8 mouse cellular contexts compared by ENCODE assay signal in the genomic region with DNA sequence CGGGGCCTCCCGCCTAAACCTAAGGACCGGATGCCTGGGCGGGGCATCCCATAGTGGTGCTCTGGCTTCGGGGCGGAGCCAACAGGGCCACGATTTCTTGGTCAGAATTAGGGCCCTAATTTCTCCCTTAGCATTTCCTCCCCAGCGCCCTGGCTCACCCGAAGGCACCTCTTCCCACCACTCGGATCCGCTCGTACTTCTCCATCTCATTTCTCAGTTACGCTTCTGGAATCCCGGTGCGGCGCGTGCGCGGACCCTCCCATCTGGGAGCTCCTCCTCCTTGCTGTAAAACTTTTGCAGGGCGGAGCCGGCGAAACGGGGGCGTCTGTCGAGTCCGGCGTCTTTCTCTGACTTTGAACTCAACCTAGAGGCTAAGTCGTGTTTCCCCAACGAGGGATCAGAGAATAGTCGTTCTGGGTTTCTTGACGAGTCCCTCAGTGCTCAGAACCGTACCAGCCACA. TPM values are rescaled to one million over a fixed set of nuclear protein-coding genes. Genes with fewer than 3 reads are reported as not detected.
DNase-seq lines count a peak whose midpoint lies in the region; ATAC-seq and TF ChIP-seq lines count a peak whose summit lies in the region.

A gene (minus strand): TSS at position 274 of the 461 bp plus-strand sequence.
A gene (plus strand): TSS at position 310 of the 461 bp plus-strand sequence.

- H3K4me2 ChIP-seq in hindbrain, embryonic 14.5 days (replicated peaks) = peak within 1 kb of the TSS; percentile 55

- peak within 1 kb of the TSS; percentile 53 for H3K4me3 ChIP-seq in hindbrain, embryonic 14.5 days (replicated peaks; ENCODE audit: low read length)
- peak within 1 kb of the TSS; percentile 58 for H3K4me3 ChIP-seq in left cerebral cortex, adult 2 months

- peaks cover 5% of the 10 kb centered on the region; the same call in 1 of the 2 replicates for H3K27me3 ChIP-seq in hindbrain, embryonic 14.5 days (ENCODE audit: control insufficient read depth, insufficient read depth, low read length)

- peaks cover 25% of the 10 kb centered on the region for H3K36me3 ChIP-seq in hindbrain, embryonic 14.5 days (replicated peaks; ENCODE audit: control insufficient read depth, insufficient read depth)

- H3K4me1 ChIP-seq in hindbrain, embryonic 14.5 days (replicated peaks; ENCODE audit: control insufficient read depth, insufficient read depth, low read length) = peaks cover 24% of the 10 kb centered on the region

- peak within 1 kb of the TSS; percentile 55; the same call in 1 of the 2 replicates for H3K27ac ChIP-seq in hindbrain, embryonic 14.5 days
- peak within 1 kb of the TSS; percentile 2; the same call in 1 of the 2 replicates for H3K27ac ChIP-seq in left cerebral cortex, adult 2 months

- peak; percentile 54; the same call in 1 of the 2 replicates for ATAC-seq in hindbrain, embryonic 14.5 days (ENCODE audit: low FRiP score)
- ATAC-seq in megakaryocyte, adult 5-6 weeks (ENCODE audit: poor library complexity, severe bottlenecking) = peak; percentile 66

- whole genome bisulfite sequencing in hindbrain, embryonic 14.5 days = under 1% methylated on average over 32 of the region's 32 CpGs

- no peaks in the 10 kb centered on the region for H3K9me3 ChIP-seq in hindbrain, embryonic 14.5 days (ENCODE audit: control insufficient read depth, low read length)

- intact Hi-C loops in left cerebral cortex, adult 2 months (cut with DNase I) = loop anchor here (2.0 to 5.0 kb wide), 2 partner anchors 18 to 139 kb away; a partner anchor contains a TSS

- H3K9ac ChIP-seq in hindbrain, embryonic 14.5 days = peak within 1 kb of the TSS; percentile 44; the same call in 1 of the 2 replicates

- no peak for TF ChIP-seq CTCF in left cerebral cortex, adult 2 months (IDR thresholded peaks at IDR 0.05)

- DNase-seq in T-cell, adult 2 months (ENCODE audit: low spot score) = peak; percentile 89
- peak; percentile 84 to 90 for DNase-seq in cerebellum, postnatal 10 days
- DNase-seq in gastrocnemius, adult 18-20 months (ENCODE audit: low spot score) = peak; percentile 90
- DNase-seq in hindbrain, embryonic 14.5 days (ENCODE audit: low spot score) = peak; percentile 78
- DNase-seq in left cerebral cortex, adult 2 months (ENCODE audit: extremely low spot score in 1 of 2, low spot score in 2 of 2) = peak; percentile 76 to 77
- peak; percentile 59 for DNase-seq in retina, postnatal 7 days (ENCODE audit: low read depth, low spot score)
- DNase-seq in urinary bladder, postnatal 14 days (ENCODE audit: low spot score) = peak; percentile 93

RNA-seq across cellular contexts. Expression of the first gene that starts in this region (rescaled TPM):
- total RNA-seq in gastrocnemius, adult 18-20 months (2021) = under 1 TPM; 0.37 to 0.50 TPM
- polyA plus RNA-seq in hindbrain, embryonic 14.5 days (2014; fragmentation: Nextera tagmentation; extraction: Ambion mirVana) = 4.6 and 6.0 TPM in 2 replicates
- total RNA-seq in left cerebral cortex, adult 2 months (2021) = 1 to 10 TPM; 3.0 to 3.1 TPM
- total RNA-seq in megakaryocyte, adult 5-6 weeks (2015) = 2.4 and 8.6 TPM in 2 replicates
- 2.1 and 6.9 TPM in 2 replicates for total RNA-seq in megakaryocyte, adult 5-6 weeks (2017)

RNA-seq across cellular contexts. Expression of the second gene that starts in this region (rescaled TPM):
- 1 to 10 TPM; 1.5 to 2.2 TPM for total RNA-seq in gastrocnemius, adult 18-20 months (2021)
- polyA plus RNA-seq in hindbrain, embryonic 14.5 days (2014; fragmentation: Nextera tagmentation; extraction: Ambion mirVana) = 13.4 and 16.6 TPM in 2 replicates
- total RNA-seq in left cerebral cortex, adult 2 months (2021) = 10 to 100 TPM; 24.4 to 27.7 TPM
- 0.76 and 2.8 TPM in 2 replicates for total RNA-seq in megakaryocyte, adult 5-6 weeks (2015)
- total RNA-seq in megakaryocyte, adult 5-6 weeks (2017) = 1.0 and 1.3 TPM in 2 replicates

Comparison
In these comparisons a context has a peak if more than half of its experiments do, and no peak if none do; other contexts are left out.
1. Peak in every context shown above with its lines: DNase-seq, ATAC-seq, H3K4me3 ChIP-seq and H3K27ac ChIP-seq.
2. RNA of the second gene that starts in this region (total RNA-seq): 24.4 to 27.7 TPM in left cerebral cortex, adult 2 months; 1.5 to 2.2 TPM in gastrocnemius, adult 18-20 months and 0.76 to 2.8 TPM in megakaryocyte, adult 5-6 weeks; every median in the first group is over 4 times any median in the second.